Mouse (Mus musculus): ENCODE results near the gene Hal. TPM values are rescaled to one million over a fixed set of nuclear protein-coding genes. Genes with fewer than 3 reads are reported as not detected.

Hal gene
- total and polyA plus RNA-seq, 3 experiments = 0.76 TPM; not detected in 2

DNA sequence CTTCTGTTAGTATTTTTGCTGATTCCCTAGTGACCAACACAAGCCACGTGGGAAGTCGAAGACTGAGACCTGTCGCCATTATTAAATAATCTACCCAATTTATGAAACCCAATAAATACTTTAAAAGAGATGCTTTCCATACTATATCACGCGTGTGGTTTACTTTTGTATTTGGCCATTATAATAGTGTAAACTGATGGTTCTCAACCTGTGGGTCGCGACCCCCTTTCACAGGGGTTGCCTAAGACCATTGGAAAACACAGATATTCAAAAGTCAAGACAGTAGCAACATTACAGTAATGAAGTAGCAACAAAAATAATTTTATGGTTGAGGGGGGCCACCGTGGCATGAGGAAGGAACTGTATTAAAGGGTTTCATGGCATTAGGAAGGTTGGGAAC, 30.6 kb downstream of the Hal start:
- Histone ChIP-seq H3K4me2 (ENCODE audit: insufficient read depth, low read depth, poor library complexity, severe bottlenecking) (no peak overlapping the region), H3K4me1 (ENCODE audit: control insufficient read depth in 1 of 2, insufficient read depth in 2 of 2) (peaks cover 4 to 20% of the 10 kb centered on the region in 2 experiments; a peak in 3 of 4 replicates), H3K27ac (ENCODE audit: insufficient read depth, low read depth) (no peak overlapping the region), H3K9ac (ENCODE audit: insufficient read depth, low read depth) (no peak overlapping the region), H3K79me2 (replicated peaks; ENCODE audit: control insufficient read depth, extremely low read depth, insufficient read depth, poor library complexity, severe bottlenecking) (no peaks in the 10 kb centered on the region), H3K27me3 (replicated peaks) (no peaks in the 10 kb centered on the region), H3K36me3 (replicated peaks in 1 of 2; ENCODE audit: control insufficient read depth in 1 of 2, insufficient read depth in 1 of 2, low read length in 1 of 2) (no peaks in the 10 kb centered on the region), H3K4me3 (replicated peaks in 1 of 3; ENCODE audit: low read depth in 2 of 3, low read length in 2 of 3, poor library complexity in 1 of 3) (no peak overlapping the region), H3K9me3 (replicated peaks; ENCODE audit: low read length) (no peaks in the 10 kb centered on the region)
- no peak for DNase-seq (ENCODE audit: extremely low read depth)
- dilution Hi-C loops (cut with MboI; ENCODE audit: extremely low pct_ligation_motif_present, extremely low pct_unique_long_range_greater_than_20kb, low sequenced_read_pairs) = no loop called here
- TF ChIP-seq CHD2 (IDR thresholded peaks at IDR 0.05; ENCODE audit: low read length) (peak; percentile 39; the same call in 1 of the 2 replicates), RCOR1 (conservative IDR thresholded peaks at IDR 0.05; ENCODE audit: low read depth, low read length) (no peak)
- in situ Hi-C loops (cut with MboI; ENCODE audit: low pct_ligation_motif_present, low pct_unique_long_range_greater_than_20kb, low sequenced_read_pairs) = no loop called here

DNA sequence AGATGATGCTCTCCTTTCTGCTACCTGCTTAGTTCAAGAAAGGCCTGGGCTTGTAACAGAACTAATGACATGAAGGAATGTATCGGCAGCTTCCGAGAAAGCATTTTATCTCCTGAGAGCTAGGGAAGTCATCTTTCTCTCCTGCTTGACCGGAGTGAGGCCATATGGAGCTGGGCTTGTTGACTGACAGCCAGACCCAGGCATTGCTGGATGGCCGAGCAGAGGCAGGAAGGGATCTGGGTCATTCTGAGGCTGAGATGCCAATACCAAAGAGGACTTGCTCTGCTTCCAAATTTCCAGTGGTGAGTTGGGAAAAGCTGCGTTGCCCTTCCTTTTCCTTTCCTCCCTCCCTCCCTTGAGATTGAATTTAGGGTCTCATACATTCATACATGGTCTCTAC, 31.2 kb downstream of the Hal start:
- TF ChIP-seq EP300 (IDR thresholded peaks at IDR 0.05; ENCODE audit: low read length) = no peak
- no peak for TF ChIP-seq RAD21 (IDR thresholded peaks at IDR 0.05; ENCODE audit: low read depth, low read length)
- TF ChIP-seq KAT2A (IDR thresholded peaks at IDR 0.05; ENCODE audit: insufficient replicate concordance, low read length) = no peak
- no peak for TF ChIP-seq IRF4 (IDR thresholded peaks at IDR 0.05; ENCODE audit: low read depth, low read length)
- TF ChIP-seq SMC3 (IDR thresholded peaks at IDR 0.05; ENCODE audit: low read depth, low read length) = no peak
- no peak for TF ChIP-seq CHD1 (IDR thresholded peaks at IDR 0.05; ENCODE audit: low read depth, low read length)
- no peak for TF ChIP-seq NELFE (IDR thresholded peaks at IDR 0.05; ENCODE audit: low read depth, low read length)
- no peak for TF ChIP-seq GABPA (IDR thresholded peaks at IDR 0.05; ENCODE audit: insufficient replicate concordance, low read depth, low read length)
- TF ChIP-seq CTCF (conservative IDR thresholded peaks at IDR 0.05 in 1 of 2, IDR thresholded peaks at IDR 0.05 in 1 of 2; ENCODE audit: low read depth in 2 of 2, low read length in 2 of 2) = no peak
- TF ChIP-seq ETS1 (conservative IDR thresholded peaks at IDR 0.05; ENCODE audit: low read depth, low read length) = no peak
- no peak for TF ChIP-seq ZNF384 (IDR thresholded peaks at IDR 0.05; ENCODE audit: low read depth, low read length)
- no peak for TF ChIP-seq MYC (IDR thresholded peaks at IDR 0.05; ENCODE audit: low read depth, low read length)
- TF ChIP-seq SIN3A (IDR thresholded peaks at IDR 0.05; ENCODE audit: low read length) = no peak
- TF ChIP-seq PAX5 (IDR thresholded peaks at IDR 0.05; ENCODE audit: low read length) = no peak
- no peak for TF ChIP-seq NRF1 (IDR thresholded peaks at IDR 0.05; ENCODE audit: low read depth, low read length)
- TF ChIP-seq POLR2A (IDR thresholded peaks at IDR 0.05; ENCODE audit: low read depth, low read length) = no peak
- TF ChIP-seq ZKSCAN1 (IDR thresholded peaks at IDR 0.05; ENCODE audit: borderline replicate concordance, low read depth, low read length) = no peak
- TF ChIP-seq MAZ (IDR thresholded peaks at IDR 0.05; ENCODE audit: low read depth, low read length) = no peak
- no peak for TF ChIP-seq MAFK (IDR thresholded peaks at IDR 0.05; ENCODE audit: insufficient replicate concordance, low read length)
- dilution Hi-C loops (cut with MboI; ENCODE audit: extremely low pct_ligation_motif_present, extremely low pct_unique_long_range_greater_than_20kb, low sequenced_read_pairs) = no loop called here
- Histone ChIP-seq H3K9ac (ENCODE audit: insufficient read depth, low read depth) (no peak overlapping the region), H3K9me3 (replicated peaks; ENCODE audit: low read length) (no peaks in the 10 kb centered on the region), H3K27ac (ENCODE audit: insufficient read depth, low read depth) (no peak overlapping the region), H3K4me3 (replicated peaks in 1 of 3; ENCODE audit: low read depth in 2 of 3, low read length in 2 of 3, poor library complexity in 1 of 3) (no peak overlapping the region), H3K36me3 (replicated peaks in 1 of 2; ENCODE audit: control insufficient read depth in 1 of 2, insufficient read depth in 1 of 2, low read length in 1 of 2) (no peaks in the 10 kb centered on the region), H3K4me2 (ENCODE audit: insufficient read depth, low read depth, poor library complexity, severe bottlenecking) (no peak overlapping the region), H3K27me3 (replicated peaks) (no peaks in the 10 kb centered on the region), H3K79me2 (replicated peaks; ENCODE audit: control insufficient read depth, extremely low read depth, insufficient read depth, poor library complexity, severe bottlenecking) (no peaks in the 10 kb centered on the region), H3K4me1 (ENCODE audit: control insufficient read depth in 1 of 2, insufficient read depth in 2 of 2) (peaks cover 4 to 20% of the 10 kb centered on the region in 2 experiments; a peak in 3 of 4 replicates)
- no peak for DNase-seq (ENCODE audit: extremely low read depth)
- in situ Hi-C loops (cut with MboI; ENCODE audit: low pct_ligation_motif_present, low pct_unique_long_range_greater_than_20kb, low sequenced_read_pairs) = no loop called here

All from CH12.LX (cell line).